Comparison of ENCODE assay signal across 10 mouse cellular contexts in the genomic region with DNA sequence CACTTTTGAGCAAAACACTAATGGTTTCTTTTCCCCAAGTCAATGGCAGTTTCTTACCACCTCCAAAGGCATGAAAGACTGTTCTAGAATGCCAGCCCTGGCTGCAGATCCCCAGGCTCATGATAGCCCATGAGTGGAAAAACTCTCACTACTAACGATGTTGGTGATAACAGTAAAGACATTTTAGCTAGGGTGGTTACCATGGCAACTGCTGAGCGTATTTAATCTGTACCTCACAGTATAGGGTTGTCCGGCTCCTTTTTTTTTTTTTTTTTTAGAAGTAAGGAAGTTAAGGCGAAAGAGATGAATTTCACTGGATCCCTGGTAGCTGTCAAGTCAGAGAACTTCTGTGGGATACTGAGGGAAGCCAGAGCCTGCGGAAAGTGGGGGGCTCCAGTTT.
DNase-seq lines count a peak whose midpoint lies in the region; ATAC-seq lines count a peak whose summit lies in the region.
"Had no signal": no experiment of that assay in that cellular context is flagged by ENCODE, and none has a peak within 500 bp of the region (broad histone marks: within the 10 kb centered on the region; RNA-seq: fewer than 3 reads in every experiment).

No protein-coding gene starts in this region.

- H3K9me3 ChIP-seq in hindbrain, embryonic 16.5 days (ENCODE audit: control insufficient read depth, low read length) = no peaks in the 10 kb centered on the region
- H3K9me3 ChIP-seq in hindbrain, embryonic 14.5 days (ENCODE audit: control insufficient read depth, low read length) = no peaks in the 10 kb centered on the region
- H3K9me3 ChIP-seq in intestine, embryonic 16.5 days (ENCODE audit: control insufficient read depth, low read length) = no peaks in the 10 kb centered on the region
- H3K9me3 ChIP-seq: limb, embryonic 15.5 days had no signal

- peak; percentile 49; the same call in 1 of the 2 replicates for ATAC-seq in hindbrain, embryonic 16.5 days
- no peak for ATAC-seq in hindbrain, embryonic 14.5 days (ENCODE audit: low FRiP score)
- ATAC-seq in activated CD4-positive, CD25-positive, alpha-beta regulatory T cell, adult 4 months = peak; percentile 31
- ATAC-seq in intestine, embryonic 16.5 days = no peak

- H3K36me3 ChIP-seq in hindbrain, embryonic 16.5 days (ENCODE audit: control insufficient read depth, insufficient read depth, low read length) = no peaks in the 10 kb centered on the region
- no peaks in the 10 kb centered on the region for H3K36me3 ChIP-seq in hindbrain, embryonic 14.5 days (replicated peaks; ENCODE audit: control insufficient read depth, insufficient read depth)
- H3K36me3 ChIP-seq in intestine, embryonic 16.5 days (ENCODE audit: control insufficient read depth, insufficient read depth, low read length) = no peaks in the 10 kb centered on the region
- H3K36me3 ChIP-seq: limb, embryonic 15.5 days had no signal

- 49% methylated on average over 5 of the region's 5 CpGs for WGBS in hindbrain, embryonic 16.5 days
- WGBS in hindbrain, embryonic 14.5 days = 49% methylated on average over 5 of the region's 5 CpGs
- WGBS in intestine, embryonic 16.5 days = 30% methylated on average over 5 of the region's 5 CpGs

- no peak for DNase-seq in hindbrain, embryonic 14.5 days (ENCODE audit: low spot score)
- DNase-seq in CD4-positive, CD25-positive, alpha-beta regulatory T cell, adult 2 months (ENCODE audit: low read depth, low spot score) = peak; percentile 82
- no peak for DNase-seq in cerebellum, adult 8-10 months
- DNase-seq in left cerebral cortex, adult 8-10 months (ENCODE audit: low spot score in 2 of 2) = no peak
- no peak for DNase-seq in adrenal gland, adult 18-20 months (ENCODE audit: low spot score in 2 of 2)

- H3K9ac ChIP-seq in hindbrain, embryonic 16.5 days (ENCODE audit: low read depth, low read length) = no peak overlapping the region
- H3K9ac ChIP-seq in hindbrain, embryonic 14.5 days = no peak overlapping the region
- H3K9ac ChIP-seq in intestine, embryonic 16.5 days (ENCODE audit: low read depth, low read length) = no peak overlapping the region
- H3K9ac ChIP-seq: limb, embryonic 15.5 days had no signal

- H3K27me3 ChIP-seq in hindbrain, embryonic 16.5 days (replicated peaks; ENCODE audit: control insufficient read depth, insufficient read depth, low read length) = no peaks in the 10 kb centered on the region
- no peaks in the 10 kb centered on the region for H3K27me3 ChIP-seq in hindbrain, embryonic 14.5 days (ENCODE audit: control insufficient read depth, insufficient read depth, low read length)
- H3K27me3 ChIP-seq in intestine, embryonic 16.5 days (replicated peaks; ENCODE audit: control insufficient read depth, insufficient read depth, low read length) = no peaks in the 10 kb centered on the region
- H3K27me3 ChIP-seq: limb, embryonic 15.5 days had no signal

- H3K4me1 ChIP-seq in hindbrain, embryonic 16.5 days (ENCODE audit: control insufficient read depth, insufficient read depth, low read depth, low read length) = peaks cover 6% of the 10 kb centered on the region
- peaks cover 11% of the 10 kb centered on the region for H3K4me1 ChIP-seq in hindbrain, embryonic 14.5 days (replicated peaks; ENCODE audit: control insufficient read depth, insufficient read depth, low read length)
- peaks cover 22% of the 10 kb centered on the region for H3K4me1 ChIP-seq in intestine, embryonic 16.5 days (ENCODE audit: control insufficient read depth, insufficient read depth, low read length)

- H3K4me3 ChIP-seq in hindbrain, embryonic 16.5 days (ENCODE audit: low read length) = no peak overlapping the region
- no peak overlapping the region for H3K4me3 ChIP-seq in hindbrain, embryonic 14.5 days (replicated peaks; ENCODE audit: low read length)
- H3K4me3 ChIP-seq in intestine, embryonic 16.5 days (ENCODE audit: low read length) = no peak overlapping the region
- H3K4me3 ChIP-seq: erythroblast, embryonic 14.5 days; limb, embryonic 15.5 days had no signal

- H3K27ac ChIP-seq in hindbrain, embryonic 16.5 days (ENCODE audit: low read depth, low read length) = no peak overlapping the region; the same call in 1 of the 2 replicates
- H3K27ac ChIP-seq in hindbrain, embryonic 14.5 days = no peak overlapping the region
- H3K27ac ChIP-seq in intestine, embryonic 16.5 days (ENCODE audit: low read length) = peak overlapping the region; percentile 77; the same call in 1 of the 2 replicates

- H3K4me2 ChIP-seq in hindbrain, embryonic 16.5 days (ENCODE audit: low read length) = no peak overlapping the region
- no peak overlapping the region for H3K4me2 ChIP-seq in hindbrain, embryonic 14.5 days (replicated peaks)
- H3K4me2 ChIP-seq in intestine, embryonic 16.5 days (ENCODE audit: low read depth, low read length) = no peak overlapping the region
- H3K4me2 ChIP-seq: limb, embryonic 15.5 days had no signal

Comparison
In these comparisons a context has a peak if more than half of its experiments do, and no peak if none do; other contexts are left out.
1. ATAC-seq: peak in hindbrain, embryonic 16.5 days (single experiment) and activated CD4-positive, CD25-positive, alpha-beta regulatory T cell, adult 4 months (single experiment); none in hindbrain, embryonic 14.5 days (single experiment) and intestine, embryonic 16.5 days (single experiment).